Mouse (Mus musculus): ENCODE data around the gene Selplg.

- TF ChIP-seq TCF12 (IDR thresholded peaks at IDR 0.05; ENCODE audit: insufficient read depth, poor library complexity, severe bottlenecking) (no peak), MYOD1 (IDR thresholded peaks at IDR 0.05; ENCODE audit: control insufficient read depth in 1 of 3, insufficient read length in 2 of 3, low read depth in 2 of 3) (no peak), POLR2A (IDR thresholded peaks at IDR 0.05; ENCODE audit: insufficient read length, low read depth) (no peak), USF1 (IDR thresholded peaks at IDR 0.05; ENCODE audit: low read depth) (no peak), MAX (IDR thresholded peaks at IDR 0.05; ENCODE audit: low read depth) (no peak), E2F4 (IDR thresholded peaks at IDR 0.05; ENCODE audit: insufficient read depth) (no peak)
Measured at GRCm38 (mm10) chr5:113815638-113816152, 16.7 kb downstream of the Selplg start.

Measured in myocyte (in vitro differentiated cells).